Mouse (Mus musculus) heart, postnatal 36 days (tissue): ENCODE data around the gene Scel. TPM values are rescaled to one million over a fixed set of nuclear protein-coding genes. Genes with fewer than 3 reads are reported as not detected.
"Not testable (repeated sequence)": the region's sequence is repeated elsewhere in the genome, so short reads cannot be mapped to it uniquely, and the experiment has no call there.

ENCODE experiments used
- DNase-seq, 2 experiments: peaks; one replicate each; pipeline ENCODE4 v3.0.0; 2021 to 2022
- intact Hi-C: fragments of 180-260 bp; cut with DNase I; formaldehyde crosslinking; loops from one replicate; pipeline ENCODE4 v1.15.1; 2025
- total RNA-seq, 2 experiments: library from RNA; stranded (reverse); gene quantifications; 2 replicates each; pipeline ENCODE4 v1.2.3; 2021

Scel gene
- total RNA-seq, result under 1 TPM; 0.16 to 0.56 TPM

DNA sequence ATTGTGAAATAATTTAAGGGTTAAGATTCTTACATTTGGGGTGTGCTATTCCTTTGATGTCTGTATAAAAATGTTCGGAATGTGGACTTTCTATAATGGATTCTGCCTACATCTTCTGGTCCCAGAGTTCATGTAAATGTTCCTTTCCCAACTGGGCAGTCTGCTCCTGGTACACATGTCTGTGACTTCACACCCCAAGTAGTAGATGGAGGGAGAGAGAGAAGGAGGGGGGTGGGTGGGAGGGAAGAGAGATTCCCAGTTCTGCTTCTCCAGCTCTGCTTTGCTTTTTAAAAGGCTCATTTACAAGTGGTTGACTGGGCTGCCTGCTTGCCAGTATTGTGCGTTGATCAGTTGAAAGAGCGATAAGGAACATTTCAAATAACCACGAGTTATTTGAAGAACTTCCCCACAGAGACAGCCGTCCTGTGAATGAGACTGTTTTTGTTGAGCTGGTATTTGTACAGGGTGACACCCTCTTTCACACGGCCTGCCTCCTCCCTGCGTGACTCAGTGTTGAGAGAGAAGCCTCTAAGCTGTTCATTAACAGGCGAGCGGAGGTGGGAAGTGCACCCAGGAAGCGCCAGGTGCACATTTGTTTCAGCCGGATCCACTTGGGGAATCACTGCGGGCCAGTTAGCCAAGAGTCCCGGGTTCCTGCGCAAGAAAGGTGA lies at the start of gene Scel:
Gene Scel, plus strand, starts transcription at position 541 of the 671 bp plus-strand sequence.
- no peak for DNase-seq
- intact Hi-C loops, result no loop called here

DNA sequence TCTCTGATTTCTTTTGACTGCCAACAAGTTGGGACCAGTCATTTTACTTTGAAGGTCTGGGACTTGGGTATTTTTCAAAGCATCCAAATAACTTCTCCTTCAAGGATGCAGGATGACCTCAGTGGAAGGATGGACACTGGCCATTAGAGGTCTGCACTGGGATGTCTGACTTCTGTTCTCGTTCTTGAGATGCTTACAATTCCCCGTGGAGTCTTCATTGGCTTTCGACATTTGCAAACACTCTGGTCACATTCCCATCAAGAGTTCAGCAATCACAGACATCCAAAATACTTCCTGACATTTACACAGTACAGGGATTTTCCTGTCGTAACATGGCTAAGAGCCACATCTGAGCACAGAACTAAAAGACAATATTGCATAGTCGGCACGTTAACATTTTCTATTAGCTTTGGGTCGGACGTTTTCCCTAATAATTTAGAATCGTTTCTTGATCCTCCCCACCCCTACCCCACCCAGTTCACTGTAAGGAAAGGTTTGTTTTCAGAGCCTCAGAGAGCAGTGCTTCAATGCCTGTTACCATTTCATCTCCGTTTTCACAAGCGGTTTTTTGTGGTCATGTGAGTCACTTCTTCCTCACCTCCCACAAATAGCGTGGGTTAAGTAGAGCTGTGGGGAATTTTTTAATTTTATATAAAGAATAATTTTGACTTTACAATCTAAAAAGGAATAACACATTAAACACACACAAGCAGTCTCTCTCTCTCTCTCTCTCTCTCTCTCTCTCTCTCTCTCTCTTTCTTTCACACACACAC lies 44.3 kb upstream of the Scel start:
- no peak for DNase-seq
- intact Hi-C loops, result loop anchor here (2.0 kb wide), 1 partner anchor 122 kb away; the partner anchor contains the start of gene Mycbp2

DNA sequence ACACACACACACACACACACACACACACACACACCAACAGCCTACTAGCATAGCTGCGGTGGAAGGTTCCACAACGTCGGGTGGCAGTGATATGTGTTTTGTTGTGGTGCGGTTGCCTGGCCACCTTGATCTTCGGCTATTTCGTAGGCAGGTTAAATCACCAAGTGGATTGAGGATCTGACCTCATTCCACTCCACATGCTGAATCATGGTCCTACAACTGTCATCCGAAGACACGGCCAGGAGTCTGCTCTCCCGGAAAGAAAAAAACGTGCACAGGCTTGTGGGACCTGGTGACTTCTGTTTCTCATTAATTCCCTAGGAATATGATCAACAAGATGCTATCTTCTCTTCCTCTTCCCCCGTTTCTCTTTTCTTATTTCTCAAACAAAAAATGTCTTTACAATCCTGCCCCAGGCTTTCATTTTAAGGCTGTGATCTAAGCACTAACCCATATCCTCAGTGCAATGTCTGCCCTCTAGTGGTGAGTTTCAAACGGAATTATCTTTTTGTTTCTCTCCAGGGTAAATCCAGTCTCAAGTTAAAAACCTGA lies 43.6 kb upstream of the Scel start:
- intact Hi-C loops, result loop anchor here (2.0 to 5.0 kb wide), 2 partner anchors 123 to 402 kb away; partner anchors contain the start of gene Mycbp2

GRCm38 (mm10) chr14:103471074-103471778 lies 41.9 kb upstream of the Scel start:
- DNase-seq, result no peak
- intact Hi-C loops, result loop anchor here (5.0 kb wide), 1 partner anchor 404 kb away; no protein-coding TSS in a partner anchor

More for the DNA sequence above, 43.6 kb upstream of the Scel start:
- DNase-seq, result peak; percentile 39 to 70

GRCm38 (mm10) chr14:103471806-103472553 lies 41.2 kb upstream of the Scel start:
- intact Hi-C loops, result loop anchor here (5.0 kb wide), 1 partner anchor 405 kb away; no protein-coding TSS in a partner anchor

DNA sequence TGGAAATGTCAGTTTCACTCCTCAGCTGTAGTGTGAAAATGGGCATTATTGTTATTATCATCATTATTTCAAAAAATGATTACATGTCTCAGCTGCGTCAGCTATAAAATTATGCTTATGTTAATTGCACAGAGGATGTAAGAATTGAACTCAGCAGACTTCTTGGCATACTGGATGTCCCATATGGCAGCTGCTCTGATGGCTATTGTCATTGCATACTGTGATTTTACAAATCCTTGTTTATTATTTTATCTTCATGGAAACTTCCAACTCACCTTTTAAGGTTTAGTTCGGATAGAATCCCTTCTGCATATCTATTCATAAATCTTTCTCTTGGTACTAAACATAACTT lies 40.6 kb upstream of the Scel start:
- intact Hi-C loops, result loop anchor here (5.0 kb wide), 1 partner anchor 405 kb away; no protein-coding TSS in a partner anchor
- DNase-seq, result no peak

More at GRCm38 (mm10) chr14:103471806-103472553, 41.2 kb upstream of the Scel start:
- DNase-seq, result peak; percentile 47 to 64

GRCm38 (mm10) chr14:103475312-103475711 lies 37.8 kb upstream of the Scel start:
- intact Hi-C loops, result no loop called here
- DNase-seq, result no peak

DNA sequence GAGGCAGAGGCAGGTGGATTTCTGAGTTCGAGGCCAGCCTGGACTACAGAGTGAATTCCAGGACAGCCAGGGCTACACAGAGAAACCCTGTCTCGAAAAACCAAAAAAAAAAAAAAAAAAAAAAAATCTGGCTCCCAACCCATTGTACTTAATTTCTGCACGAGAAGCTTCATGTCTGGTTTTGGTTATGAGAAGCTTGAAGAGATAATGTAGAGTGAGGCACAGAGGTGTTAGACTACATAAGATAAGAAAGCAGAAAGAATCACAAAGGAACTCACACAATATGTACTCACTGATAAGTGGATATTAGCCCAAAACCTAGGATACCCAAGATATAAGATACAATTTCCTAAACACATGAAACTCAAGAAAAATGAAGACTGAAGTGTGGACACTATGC lies 36.9 kb upstream of the Scel start:
- intact Hi-C loops, DNase-seq: not testable (repeated sequence)

DNA sequence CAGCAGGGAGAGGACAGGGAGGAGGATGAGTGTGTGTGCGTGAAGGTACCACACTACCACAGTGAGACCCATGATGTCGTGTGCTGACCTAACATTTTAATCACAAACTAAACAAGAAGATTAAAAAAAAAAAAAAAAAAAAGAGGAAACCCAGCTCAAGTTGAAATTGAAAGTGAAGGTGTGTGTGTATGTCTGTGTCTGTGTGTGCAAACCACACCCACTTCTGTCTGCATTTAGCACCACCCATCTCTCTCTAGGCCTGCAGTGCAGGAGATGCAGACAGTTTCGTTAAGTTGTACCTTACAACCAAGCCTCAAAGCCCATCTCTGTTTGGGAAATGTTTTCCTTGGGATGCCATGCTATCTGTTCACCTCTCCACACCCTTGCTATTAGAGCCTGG lies 35.9 kb upstream of the Scel start:
- intact Hi-C loops, result no loop called here

GRCm38 (mm10) chr14:103477959-103478358 lies 35.2 kb upstream of the Scel start:
- DNase-seq, result no peak
- intact Hi-C loops, result no loop called here

More for the DNA sequence above, 35.9 kb upstream of the Scel start:
- DNase-seq, result no peak

DNA sequence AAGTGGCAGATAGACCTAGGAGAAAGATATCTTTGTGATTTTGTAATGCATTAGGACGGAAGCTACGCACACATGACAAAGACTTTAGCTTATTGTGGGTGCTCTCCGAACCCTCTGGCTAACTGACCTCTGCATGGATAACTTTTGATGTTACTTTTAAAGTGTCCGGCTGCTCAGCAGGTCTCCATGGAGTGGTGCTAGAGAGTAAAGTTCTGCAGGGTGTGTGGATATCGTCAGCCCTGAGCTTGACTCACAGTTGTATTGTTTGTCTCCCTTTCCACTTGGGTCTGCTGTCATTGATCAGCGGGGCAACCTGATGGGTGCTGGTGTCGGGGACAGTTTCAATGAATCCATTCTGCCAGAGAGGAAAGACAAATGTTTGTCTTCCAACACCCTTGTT lies 33.7 kb upstream of the Scel start:
- no peak for DNase-seq
- intact Hi-C loops, result no loop called here

- intact Hi-C loops, result no loop called here
These were observed 31.6 kb upstream of the Scel start for GRCm38 (mm10) chr14:103481514-103481913.

DNA sequence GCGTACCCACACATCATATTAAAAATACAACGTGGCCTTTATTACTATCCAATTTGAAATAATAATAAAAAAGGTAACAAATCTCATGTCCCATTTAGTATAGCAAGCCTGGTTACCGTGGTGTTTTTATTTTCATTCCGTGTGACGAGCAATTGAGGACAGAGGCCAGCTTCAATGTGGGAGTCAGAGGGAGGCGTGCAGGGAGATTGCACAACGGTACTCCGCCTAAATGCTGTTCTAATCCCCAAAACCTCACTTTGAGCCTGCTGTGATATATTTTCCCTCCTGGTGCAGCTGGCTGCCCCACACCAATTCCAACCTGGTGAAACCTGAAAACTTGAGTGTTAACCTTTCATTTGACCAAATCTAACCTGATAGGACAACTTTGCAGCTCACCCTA lies 27.5 kb upstream of the Scel start:
- intact Hi-C loops, result loop anchor here (5.0 kb wide), 1 partner anchor 418 kb away; no protein-coding TSS in a partner anchor

More at GRCm38 (mm10) chr14:103481514-103481913, 31.6 kb upstream of the Scel start:
- DNase-seq, result no peak

GRCm38 (mm10) chr14:103486974-103487373 lies 26.2 kb upstream of the Scel start:
- intact Hi-C loops, result loop anchor here (5.0 kb wide), 1 partner anchor 420 kb away; no protein-coding TSS in a partner anchor
- no peak for DNase-seq

More for the DNA sequence above, 27.5 kb upstream of the Scel start:
- no peak for DNase-seq

- no peak for DNase-seq
- intact Hi-C loops, result loop anchor here (5.0 kb wide), 1 partner anchor 421 kb away; no protein-coding TSS in a partner anchor
These were observed 24.5 kb upstream of the Scel start for GRCm38 (mm10) chr14:103488659-103489058.

- no peak for DNase-seq
These were observed 14.9 kb upstream of the Scel start for GRCm38 (mm10) chr14:103498199-103498598.

GRCm38 (mm10) chr14:103498613-103499012 lies 14.5 kb upstream of the Scel start:
- intact Hi-C loops, result no loop called here
- DNase-seq, result no peak

More at GRCm38 (mm10) chr14:103498199-103498598, 14.9 kb upstream of the Scel start:
- intact Hi-C loops, result no loop called here

- no peak for DNase-seq
- intact Hi-C loops, result no loop called here
These were observed 14.1 kb upstream of the Scel start for GRCm38 (mm10) chr14:103499060-103499459.

- intact Hi-C loops, result no loop called here
- no peak for DNase-seq
These were observed 12.8 kb upstream of the Scel start for GRCm38 (mm10) chr14:103500309-103500708.

DNA sequence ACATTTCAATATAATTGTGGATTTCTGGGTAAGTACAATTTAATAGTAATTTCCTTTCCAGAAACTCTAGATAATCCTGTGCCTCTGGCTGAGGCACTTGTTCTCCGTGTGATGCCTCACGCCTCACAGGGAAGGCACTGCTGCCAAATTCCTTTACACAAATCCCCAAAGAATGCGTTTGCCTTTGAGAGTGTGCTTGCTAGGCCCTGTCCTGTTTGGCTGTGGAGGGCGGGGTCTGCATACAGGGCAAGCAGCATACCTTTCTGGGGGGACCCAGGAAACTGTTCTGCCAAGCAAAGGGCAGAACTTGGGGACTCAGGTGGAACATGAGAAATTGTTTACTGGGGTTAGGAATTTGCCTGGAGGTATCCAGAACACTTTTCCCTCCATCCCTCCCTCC lies 12.2 kb upstream of the Scel start:
- no peak for DNase-seq
- intact Hi-C loops, result no loop called here
